In genomic region chr16:5130766-5131165, GRCm38 (mm10) we compare ENCODE assay signal across 10 mouse cellular contexts. TPM values are rescaled to one million over a fixed set of nuclear protein-coding genes. Genes with fewer than 3 reads are reported as not detected.
A peak's percentile ranks its signal among the peaks of the same experiment; 100 is the strongest.
DNase-seq lines count a peak whose midpoint lies in the region; ATAC-seq and TF ChIP-seq lines count a peak whose summit lies in the region.
"Had no signal": no experiment of that assay in that cellular context is flagged by ENCODE, and none has a peak within 500 bp of the region (broad histone marks: within the 10 kb centered on the region; RNA-seq: fewer than 3 reads in every experiment).

No protein-coding gene starts in this region.

- H3K27me3 ChIP-seq in hindbrain, embryonic 15.5 days: peaks cover 67% of the 10 kb centered on the region
- H3K27me3 ChIP-seq in hindbrain, embryonic 12.5 days: peaks cover 71% of the 10 kb centered on the region
- peaks cover 18% of the 10 kb centered on the region; the same call in 1 of the 2 replicates for H3K27me3 ChIP-seq in kidney, postnatal 0 days (ENCODE audit: insufficient read depth, low read length)

- H3K9ac ChIP-seq in hindbrain, embryonic 15.5 days: no peak overlapping the region
- H3K9ac ChIP-seq in hindbrain, embryonic 12.5 days: no peak overlapping the region
- no peak overlapping the region for H3K9ac ChIP-seq in kidney, postnatal 0 days (ENCODE audit: low read depth, low read length)

- DNase-seq in kidney, postnatal 0 days (ENCODE audit: low spot score): no peak
- DNase-seq in ovary, postnatal 36 days (ENCODE audit: low spot score): peak; percentile 62
- no peak for DNase-seq in left cerebral cortex, adult 2 months (ENCODE audit: extremely low spot score in 1 of 2, low spot score in 2 of 2)
- no peak for DNase-seq in retina, embryonic 14.5 days (ENCODE audit: low spot score)
- no peak for DNase-seq in left cerebral cortex, postnatal 25 days (ENCODE audit: low spot score in 2 of 2)
- DNase-seq: thymus, postnatal 14 days had no signal

- H3K4me3 ChIP-seq in hindbrain, embryonic 15.5 days: no peak overlapping the region
- no peak overlapping the region for H3K4me3 ChIP-seq in hindbrain, embryonic 12.5 days
- H3K4me3 ChIP-seq in kidney, postnatal 0 days (replicated peaks; ENCODE audit: low read depth, low read length): no peak overlapping the region
- H3K4me3 ChIP-seq in left cerebral cortex, adult 2 months: no peak overlapping the region

- intact Hi-C loops in left cerebral cortex, adult 2 months (cut with DNase I): no loop called here
- intact Hi-C loops in left cerebral cortex, postnatal 25 days (cut with DNase I): no loop called here

- H3K4me1 ChIP-seq in hindbrain, embryonic 15.5 days (replicated peaks): peaks cover 12% of the 10 kb centered on the region
- H3K4me1 ChIP-seq in hindbrain, embryonic 12.5 days: peaks cover 12% of the 10 kb centered on the region
- H3K4me1 ChIP-seq in kidney, postnatal 0 days (replicated peaks; ENCODE audit: insufficient read depth, low read length): no peaks in the 10 kb centered on the region

- no peak overlapping the region for H3K4me2 ChIP-seq in hindbrain, embryonic 15.5 days
- H3K4me2 ChIP-seq in hindbrain, embryonic 12.5 days (replicated peaks): no peak overlapping the region
- H3K4me2 ChIP-seq in kidney, postnatal 0 days (ENCODE audit: low read length): 0 out of 2 replicates have a peak overlapping the region, but pooled peaks have one; percentile 59

- H3K27ac ChIP-seq in hindbrain, embryonic 15.5 days (replicated peaks): no peak overlapping the region
- no peak overlapping the region for H3K27ac ChIP-seq in hindbrain, embryonic 12.5 days
- no peak overlapping the region for H3K27ac ChIP-seq in kidney, postnatal 0 days
- H3K27ac ChIP-seq in left cerebral cortex, adult 2 months: no peak overlapping the region
- H3K27ac ChIP-seq: macrophage had no signal

- H3K9me3 ChIP-seq in hindbrain, embryonic 15.5 days: no peaks in the 10 kb centered on the region
- no peaks in the 10 kb centered on the region for H3K9me3 ChIP-seq in hindbrain, embryonic 12.5 days (replicated peaks)
- H3K9me3 ChIP-seq in kidney, postnatal 0 days (replicated peaks; ENCODE audit: low read length): no peaks in the 10 kb centered on the region

- H3K36me3 ChIP-seq in hindbrain, embryonic 15.5 days: no peaks in the 10 kb centered on the region
- no peaks in the 10 kb centered on the region for H3K36me3 ChIP-seq in hindbrain, embryonic 12.5 days
- H3K36me3 ChIP-seq in kidney, postnatal 0 days (ENCODE audit: insufficient read depth, low read length): no peaks in the 10 kb centered on the region

- ATAC-seq in hindbrain, embryonic 15.5 days (ENCODE audit: low FRiP score, low read depth): 0 out of 2 replicates have a peak, but pooled peaks have one; percentile 31
- no peak for ATAC-seq in hindbrain, embryonic 12.5 days (ENCODE audit: low FRiP score)
- peak; percentile 70 for ATAC-seq in common myeloid progenitor, adult 5-6 weeks (replicated peaks; ENCODE audit: low read depth, poor library complexity, severe bottlenecking)
- ATAC-seq in kidney, postnatal 0 days (replicated peaks; ENCODE audit: low FRiP score, low read depth): no peak

- TF ChIP-seq CTCF in kidney, postnatal 0 days (IDR thresholded peaks at IDR 0.05; ENCODE audit: low read depth): no peak
- no peak for TF ChIP-seq CTCF in left cerebral cortex, adult 2 months (IDR thresholded peaks at IDR 0.05)

- 7% methylated on average over 4 of the region's 4 CpGs for WGBS in hindbrain, embryonic 15.5 days
- 10% methylated on average over 4 of the region's 4 CpGs for whole genome bisulfite sequencing in hindbrain, embryonic 12.5 days
- 10% methylated on average over 4 of the region's 4 CpGs for WGBS in kidney, postnatal 0 days

RNA-seq across cellular contexts. Expression of gene Ppl, which starts 1.5 kb away (rescaled TPM):
- polyA plus RNA-seq in hindbrain, embryonic 15.5 days (2015; fragmentation: Nextera tagmentation; extraction: Ambion mirVana): 0.16 and 0.18 TPM in 2 replicates
- polyA plus RNA-seq in hindbrain, embryonic 12.5 days (2016; fragmentation: Nextera tagmentation; extraction: Ambion mirVana): 1.3 and 1.7 TPM in 2 replicates
- total RNA-seq in common myeloid progenitor, adult 5-6 weeks (2017): 0.10 TPM in 1 of 2 replicates, not detected in the other
- polyA plus RNA-seq in kidney, postnatal 0 days (2015; fragmentation: Nextera tagmentation; extraction: Ambion mirVana): 2.8 TPM in 2 replicates
- 1 to 10 TPM in 1 of 2 experiments, under 1 TPM in 1; 1.00 to 1.4 TPM for total RNA-seq in left cerebral cortex, adult 2 months (2021)
- total RNA-seq in left cerebral cortex, postnatal 25 days (2021): under 1 TPM; 0.32 to 0.34 TPM
- polyA plus RNA-seq: macrophage had no signal

RNA-seq across cellular contexts. Expression of gene Sec14l5, which starts 16.1 kb away (rescaled TPM):
- polyA plus RNA-seq in hindbrain, embryonic 15.5 days (2015; fragmentation: Nextera tagmentation; extraction: Ambion mirVana): 0.41 and 0.56 TPM in 2 replicates
- 1.1 and 1.4 TPM in 2 replicates for polyA plus RNA-seq in hindbrain, embryonic 12.5 days (2016; fragmentation: Nextera tagmentation; extraction: Ambion mirVana)
- not detected in 2 replicates for total RNA-seq in common myeloid progenitor, adult 5-6 weeks (2017)
- polyA plus RNA-seq in kidney, postnatal 0 days (2015; fragmentation: Nextera tagmentation; extraction: Ambion mirVana): not detected in 2 replicates
- 1 to 10 TPM; 4.8 to 5.0 TPM for total RNA-seq in left cerebral cortex, adult 2 months (2021)
- total RNA-seq in left cerebral cortex, postnatal 25 days (2021): 1 to 10 TPM; 3.3 to 4.7 TPM
- polyA plus RNA-seq: macrophage had no signal

Comparison
In these comparisons a context has a peak if more than half of its experiments do, and no peak if none do; other contexts are left out.
1. ATAC-seq: peak in hindbrain, embryonic 15.5 days (single experiment) and common myeloid progenitor, adult 5-6 weeks (single experiment); none in hindbrain, embryonic 12.5 days (single experiment) and kidney, postnatal 0 days (single experiment).